Mouse (Mus musculus) forebrain, postnatal 0 days (tissue): ENCODE measurements around the gene Snx6. TPM values are rescaled to one million over a fixed set of nuclear protein-coding genes. Genes with fewer than 3 reads are reported as not detected.
"Not testable (repeated sequence)": the region's sequence is repeated elsewhere in the genome, so short reads cannot be mapped to it uniquely, and the experiment has no call there.

Source experiments
- ATAC-seq: fragments of 200-750 bp; cut with Nextera tagmentation; 2 replicates; pipeline ENCODE4 v1.8.0; 2017; ENCODE audit warnings: mild to moderate bottlenecking, moderate library complexity
- DNase-seq: peaks from one replicate; pipeline ENCODE4 v3.0.0-alpha.2; 2015
- H3K27ac ChIP-seq: fragments of 300-500 bp; sonication (generic); 2 replicates; pipeline ENCODE4 v1.5.1; 2014; ENCODE audit warnings: low read depth, mild to moderate bottlenecking, antibody characterized with exemption, low read length, moderate library complexity, mixed read lengths
- H3K27me3 ChIP-seq: fragments of 300-500 bp; sonication (generic); 2 replicates; pipeline ENCODE4 v1.6.1; 2014; ENCODE audit warnings: mild to moderate bottlenecking, low read length, mixed read lengths; ENCODE audit not compliant: insufficient read depth
- H3K36me3 ChIP-seq: fragments of 300-500 bp; sonication (generic); 2 replicates; pipeline ENCODE4 v1.6.1; 2014; ENCODE audit warnings: mild to moderate bottlenecking, moderate library complexity; ENCODE audit not compliant: insufficient read depth
- H3K4me1 ChIP-seq: fragments of 300-500 bp; sonication (generic); 2 replicates; pipeline ENCODE4 v1.6.1; 2014; ENCODE audit warnings: antibody characterized with exemption; ENCODE audit not compliant: insufficient read depth
- H3K4me2 ChIP-seq: fragments of 300-500 bp; sonication (generic); 2 replicates; pipeline ENCODE4 v1.6.1; 2014; ENCODE audit warnings: low read depth, mild to moderate bottlenecking, moderate library complexity
- H3K4me3 ChIP-seq: fragments of 300-500 bp; sonication (generic); 2 replicates; pipeline ENCODE4 v1.5.1; 2014; ENCODE audit warnings: low read depth, low read length, mixed read lengths
- H3K9ac ChIP-seq: fragments of 300-500 bp; sonication (generic); 2 replicates; pipeline ENCODE4 v1.6.1; 2014; ENCODE audit warnings: mild to moderate bottlenecking
- H3K9me3 ChIP-seq: fragments of 300-500 bp; sonication (generic); 2 replicates; pipeline ENCODE4 v1.6.1; 2016; ENCODE audit warnings: low read length
- CTCF ChIP-seq: sonication (generic); IDR thresholded peaks from 2 replicates; pipeline ENCODE4 v1.5.1; 2016; ENCODE audit warnings: antibody characterized with exemption, control low read depth, low read depth
- WGBS: fragments of 180-500 bp; shearing (Covaris S2); extraction: QIAGEN DNeasy Blood & Tissue Kit; methylation state at CpG from one replicate; pipeline ENCODE4 v1.1.7; 2014; 5-methylcytosine and 5-hydroxymethylcytosine counted together
- polyA plus RNA-seq: library from polyadenylated mRNA; unstranded; fragments of >200 nt; fragmentation: Nextera tagmentation; extraction: Ambion mirVana; gene quantifications from 2 replicates; pipeline ENCODE4 v1.2.1, GENCODE M21; 2015
- total RNA-seq: library from RNA; depleted of rRNA; stranded (reverse); fragments of >200 nt; gene quantifications from 2 replicates; pipeline ENCODE4 v1.2.3, GENCODE M21; 2014

Gene Snx6
- total and polyA plus RNA-seq, 2 experiments from 2014 or later, result 104 to 142 TPM

DNA sequence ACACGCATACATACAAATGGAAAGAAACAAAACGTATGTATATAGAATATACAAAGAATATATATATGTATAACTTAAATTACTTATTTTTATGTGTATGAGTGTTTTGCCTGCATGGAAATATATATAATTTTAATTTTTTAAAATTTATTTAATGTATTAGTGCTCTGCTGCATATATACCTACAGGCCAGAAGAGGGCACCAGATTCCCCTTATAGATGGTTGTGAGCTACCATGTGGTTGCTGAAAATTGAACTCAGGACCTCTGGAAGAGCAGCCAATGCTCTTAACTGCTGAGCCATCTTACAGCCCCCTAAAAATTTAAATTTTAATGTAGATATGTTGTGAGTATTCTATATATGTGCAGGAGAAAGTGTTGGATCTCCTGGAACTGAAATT, 36.7 kb downstream of the Snx6 start:
- no peaks in the 10 kb centered on the region for H3K9me3 ChIP-seq
- no peak overlapping the region for H3K4me2 ChIP-seq
- no peaks in the 10 kb centered on the region for H3K4me1 ChIP-seq
- H3K27ac ChIP-seq, result no peak overlapping the region
- 99% methylated on average over 2 of the region's 2 CpGs for WGBS
- H3K9ac ChIP-seq, result no peak overlapping the region
- no peak for DNase-seq
- TF ChIP-seq CTCF, result no peak; the same call in 1 of the 2 replicates
- no peak for ATAC-seq
- no peaks in the 10 kb centered on the region for H3K27me3 ChIP-seq
- peaks cover 52% of the 10 kb centered on the region for H3K36me3 ChIP-seq
- H3K4me3 ChIP-seq, result no peak overlapping the region

DNA sequence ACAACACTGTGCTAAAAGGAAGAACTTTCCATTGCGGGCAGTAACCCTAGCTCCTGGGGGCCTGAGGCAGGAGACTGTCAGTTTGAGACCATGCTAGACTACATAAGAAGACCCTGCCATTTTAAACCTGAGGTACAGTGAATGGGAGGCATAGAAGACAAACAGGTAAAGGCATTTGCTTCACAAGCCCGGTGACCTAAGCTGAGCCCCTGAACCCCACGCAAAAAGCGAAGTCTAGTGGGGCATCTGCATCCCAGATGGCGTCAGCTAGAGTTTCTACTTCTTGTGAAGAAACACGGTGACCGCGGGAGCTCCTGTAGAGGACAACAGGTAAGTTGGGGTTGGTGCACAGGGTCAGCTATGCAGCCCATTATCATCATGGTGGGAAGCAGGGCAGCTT, 46.9 kb downstream of the Snx6 start:
- TF ChIP-seq CTCF, result no peak
- H3K27ac ChIP-seq, result no peak overlapping the region
- DNase-seq, result no peak
- WGBS, result 98% methylated on average over 8 of the region's 8 CpGs
- no peak overlapping the region for H3K9ac ChIP-seq
- no peak for ATAC-seq
- no peak overlapping the region for H3K4me2 ChIP-seq
- no peak overlapping the region for H3K4me3 ChIP-seq
- no peaks in the 10 kb centered on the region for H3K4me1 ChIP-seq
- H3K27me3 ChIP-seq, result no peaks in the 10 kb centered on the region
- H3K36me3 ChIP-seq, result peaks cover 57% of the 10 kb centered on the region
- H3K9me3 ChIP-seq, result no peaks in the 10 kb centered on the region

DNA sequence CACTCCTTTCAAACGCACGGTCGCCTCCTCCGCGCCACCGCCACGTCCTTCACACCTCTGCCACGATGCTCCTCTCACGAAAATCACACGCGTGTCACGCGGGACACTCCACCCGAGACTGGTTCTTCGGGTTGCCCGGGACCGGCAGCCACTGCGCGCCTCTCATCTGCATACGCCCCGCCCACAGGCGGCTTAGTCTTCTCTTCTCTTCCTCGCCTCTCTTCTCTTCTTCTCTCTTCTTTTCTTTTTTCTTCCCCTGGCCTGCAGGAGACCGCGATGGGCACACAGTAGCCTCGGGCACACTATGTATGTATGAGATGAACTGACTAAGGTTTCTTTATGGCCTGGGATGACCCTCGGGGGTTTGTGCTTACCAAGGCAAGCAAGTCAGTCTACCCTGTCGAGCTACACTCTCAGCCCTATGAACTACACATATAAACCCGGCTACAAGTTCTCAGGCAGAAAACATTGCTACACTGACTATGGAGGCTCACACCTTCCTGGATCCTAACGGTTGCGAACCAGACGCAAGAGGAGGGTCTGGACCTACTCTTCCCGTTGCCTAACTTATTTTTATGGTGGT, 56.8 kb downstream of the Snx6 start:
- not testable (repeated sequence) for H3K4me3 ChIP-seq, H3K27ac ChIP-seq, H3K27me3 ChIP-seq, H3K4me1 ChIP-seq, H3K9ac ChIP-seq, H3K9me3 ChIP-seq, DNase-seq, H3K36me3 ChIP-seq
- 0% methylated on average over 6 of the region's 33 CpGs for WGBS
- ATAC-seq, result peak; percentile 62
- peak overlapping the region; percentile 27; the same call in 1 of the 2 replicates for H3K4me2 ChIP-seq

DNA sequence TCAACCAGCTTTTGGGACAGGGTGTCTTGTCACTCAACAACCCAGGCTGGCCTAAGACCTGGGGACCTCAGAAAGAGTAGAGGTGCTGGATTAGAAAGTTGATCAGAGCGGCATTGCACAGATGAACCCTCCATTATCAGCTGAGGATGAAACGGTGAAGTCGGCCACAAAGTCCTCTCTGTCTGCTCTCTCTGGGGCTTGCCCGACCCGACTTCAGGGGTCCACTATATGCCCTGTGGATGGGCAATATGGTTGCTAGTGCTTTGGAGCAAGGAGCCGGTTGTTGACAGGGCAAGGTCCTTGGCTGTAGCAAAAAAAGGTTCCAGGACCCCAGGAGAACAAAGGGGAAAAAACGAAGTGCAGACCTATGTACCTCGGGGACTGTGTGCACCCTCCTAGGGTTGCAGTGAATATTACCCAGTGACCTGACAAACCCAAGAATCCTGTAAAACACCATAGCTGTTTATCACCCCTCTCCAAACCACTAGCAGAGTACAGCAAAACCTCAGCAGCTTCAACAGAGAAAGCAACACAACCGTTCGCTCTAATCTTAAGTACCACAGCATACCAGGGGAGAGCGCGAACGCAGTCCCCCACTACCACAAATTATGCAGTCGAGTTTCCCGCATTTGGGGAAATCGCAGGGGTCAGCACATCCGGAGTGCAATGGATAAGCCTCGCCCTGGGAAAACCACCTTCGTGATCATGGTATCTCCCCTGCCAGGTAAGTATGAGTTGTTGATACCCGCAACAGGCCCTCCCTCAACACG, 57.4 kb downstream of the Snx6 start:
- not testable (repeated sequence) for H3K27me3 ChIP-seq, H3K27ac ChIP-seq, H3K9ac ChIP-seq, H3K9me3 ChIP-seq, DNase-seq, H3K4me3 ChIP-seq, H3K4me2 ChIP-seq, H3K36me3 ChIP-seq, H3K4me1 ChIP-seq
- no CpG with 5 or more reads among the region's 21 CpGs for WGBS
- ATAC-seq, result peak; percentile 86

DNA sequence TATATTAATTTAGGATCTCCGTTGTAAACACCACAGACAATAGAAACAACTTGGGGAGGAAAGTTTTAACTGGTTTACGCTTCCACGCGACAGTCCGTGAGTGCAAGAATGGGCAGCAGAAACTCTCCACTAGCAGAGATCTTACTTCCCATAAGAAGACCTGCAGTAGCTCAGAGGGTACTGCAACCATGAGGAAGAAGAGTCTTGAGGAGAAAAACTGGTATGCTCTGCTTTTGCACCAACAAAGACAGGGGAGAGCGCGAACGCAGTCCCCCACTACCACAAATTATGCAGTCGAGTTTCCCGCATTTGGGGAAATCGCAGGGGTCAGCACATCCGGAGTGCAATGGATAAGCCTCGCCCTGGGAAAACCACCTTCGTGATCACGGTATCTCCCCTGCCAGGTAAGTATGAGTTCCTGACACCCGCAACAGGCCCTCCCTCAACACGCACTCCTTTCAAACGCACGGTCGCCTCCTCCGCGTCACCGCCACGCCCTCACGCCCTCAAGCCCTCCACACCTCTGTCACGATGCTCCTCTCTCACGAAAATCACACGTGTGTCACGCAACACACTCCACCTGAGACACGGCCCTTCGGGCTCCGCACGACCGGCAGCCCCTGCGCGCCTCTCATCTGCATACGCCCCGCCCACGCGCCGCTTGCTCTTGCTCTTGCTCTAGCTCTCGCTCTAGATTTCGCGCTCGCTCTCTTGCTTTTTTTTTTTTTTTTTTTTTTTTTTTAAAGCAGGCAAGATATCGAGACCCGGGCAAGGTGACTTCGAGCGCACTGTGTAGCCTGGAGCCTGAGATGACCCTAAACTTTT, 61.0 kb downstream of the Snx6 start:
- H3K9ac ChIP-seq, H3K4me2 ChIP-seq, H3K9me3 ChIP-seq, H3K4me1 ChIP-seq, H3K4me3 ChIP-seq, H3K36me3 ChIP-seq, DNase-seq, H3K27me3 ChIP-seq, H3K27ac ChIP-seq: not testable (repeated sequence)
- ATAC-seq, result peak; percentile 63
- WGBS, result 3% methylated on average over 6 of the region's 49 CpGs

DNA sequence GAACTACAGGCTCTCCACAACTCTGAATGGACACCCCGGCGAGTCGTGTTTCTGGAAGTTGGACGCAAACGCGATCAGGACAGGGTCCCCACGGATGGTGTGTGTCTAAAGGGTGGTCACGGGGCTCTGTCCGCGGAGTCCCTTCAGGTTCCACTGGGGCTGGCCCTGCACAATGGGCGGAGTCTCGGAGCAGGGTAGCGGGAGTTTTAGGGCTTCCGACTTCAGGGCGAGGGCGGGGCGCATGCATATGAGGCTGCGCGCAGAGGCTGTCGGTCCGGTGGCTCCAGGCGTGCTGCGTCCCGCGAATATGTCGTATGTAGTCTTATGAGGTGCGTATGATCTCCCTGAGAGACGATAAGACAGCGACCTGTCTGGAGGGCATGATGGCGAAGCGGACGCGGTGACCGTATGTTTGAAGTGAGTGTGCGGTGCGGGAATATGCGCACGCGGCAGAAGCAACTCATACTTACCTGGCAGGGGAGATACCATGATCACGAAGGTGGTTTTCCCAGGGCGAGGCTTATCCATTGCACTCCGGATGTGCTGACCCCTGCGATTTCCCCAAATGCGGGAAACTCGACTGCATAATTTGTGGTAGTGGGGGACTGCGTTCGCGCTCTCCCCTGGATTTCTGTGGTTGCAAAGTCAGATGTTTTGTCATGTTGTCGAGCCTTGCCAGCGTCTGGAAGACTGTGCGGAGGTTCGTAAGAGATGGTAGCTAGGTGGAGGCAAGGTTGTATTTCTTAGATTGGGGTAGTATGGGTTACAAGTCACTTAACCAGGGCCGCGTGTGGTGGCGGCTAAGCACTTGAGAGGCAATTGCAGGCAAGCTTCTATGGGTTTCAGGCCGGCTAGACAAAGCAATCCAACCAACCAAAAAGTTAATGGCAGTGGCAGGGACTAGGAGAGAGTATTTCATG, 66.1 kb downstream of the Snx6 start:
- not testable (repeated sequence) for H3K4me1 ChIP-seq, H3K27me3 ChIP-seq, H3K9me3 ChIP-seq, H3K27ac ChIP-seq, H3K4me2 ChIP-seq, H3K4me3 ChIP-seq, DNase-seq, H3K36me3 ChIP-seq, H3K9ac ChIP-seq
- ATAC-seq, result peak; percentile 87
- WGBS, result no CpG with 5 or more reads among the region's 56 CpGs

DNA sequence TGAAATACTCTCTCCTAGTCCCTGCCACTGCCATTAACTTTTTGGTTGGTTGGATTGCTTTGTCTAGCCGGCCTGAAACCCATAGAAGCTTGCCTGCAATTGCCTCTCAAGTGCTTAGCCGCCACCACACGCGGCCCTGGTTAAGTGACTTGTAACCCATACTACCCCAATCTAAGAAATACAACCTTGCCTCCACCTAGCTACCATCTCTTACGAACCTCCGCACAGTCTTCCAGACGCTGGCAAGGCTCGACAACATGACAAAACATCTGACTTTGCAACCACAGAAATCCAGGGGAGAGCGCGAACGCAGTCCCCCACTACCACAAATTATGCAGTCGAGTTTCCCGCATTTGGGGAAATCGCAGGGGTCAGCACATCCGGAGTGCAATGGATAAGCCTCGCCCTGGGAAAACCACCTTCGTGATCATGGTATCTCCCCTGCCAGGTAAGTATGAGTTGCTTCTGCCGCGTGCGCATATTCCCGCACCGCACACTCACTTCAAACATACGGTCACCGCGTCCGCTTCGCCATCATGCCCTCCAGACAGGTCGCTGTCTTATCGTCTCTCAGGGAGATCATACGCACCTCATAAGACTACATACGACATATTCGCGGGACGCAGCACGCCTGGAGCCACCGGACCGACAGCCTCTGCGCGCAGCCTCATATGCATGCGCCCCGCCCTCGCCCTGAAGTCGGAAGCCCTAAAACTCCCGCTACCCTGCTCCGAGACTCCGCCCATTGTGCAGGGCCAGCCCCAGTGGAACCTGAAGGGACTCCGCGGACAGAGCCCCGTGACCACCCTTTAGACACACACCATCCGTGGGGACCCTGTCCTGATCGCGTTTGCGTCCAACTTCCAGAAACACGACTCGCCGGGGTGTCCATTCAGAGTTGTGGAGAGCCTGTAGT, 76.4 kb downstream of the Snx6 start:
- peak; percentile 85 for ATAC-seq
- not testable (repeated sequence) for H3K4me2 ChIP-seq, H3K27ac ChIP-seq, H3K36me3 ChIP-seq, H3K9ac ChIP-seq, H3K4me1 ChIP-seq, H3K27me3 ChIP-seq, H3K9me3 ChIP-seq, H3K4me3 ChIP-seq, DNase-seq
- WGBS, result no CpG with 5 or more reads among the region's 56 CpGs

DNA sequence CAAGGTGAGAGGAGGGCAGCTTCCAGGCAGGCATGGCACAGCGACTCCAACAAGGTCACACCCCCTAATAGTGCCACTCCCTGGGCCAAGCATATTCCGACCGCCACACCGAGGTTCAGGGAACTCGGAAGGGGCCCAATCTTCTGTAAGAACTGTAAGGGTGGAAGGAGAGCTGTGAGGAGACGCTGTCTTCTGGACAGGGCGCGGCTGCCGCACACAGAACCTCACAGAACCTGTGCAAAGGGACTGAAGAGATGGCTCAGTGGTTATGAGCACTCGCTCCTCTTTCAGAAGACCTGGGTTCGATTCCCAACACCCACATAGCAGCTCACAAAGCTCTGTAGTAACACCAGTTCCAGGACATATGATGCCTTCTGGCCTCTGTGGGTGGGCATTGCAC, 78.0 kb downstream of the Snx6 start:
- H3K4me3 ChIP-seq, ATAC-seq, DNase-seq, H3K4me1 ChIP-seq, H3K9ac ChIP-seq, H3K27ac ChIP-seq, H3K36me3 ChIP-seq, H3K4me2 ChIP-seq, H3K9me3 ChIP-seq, H3K27me3 ChIP-seq: not testable (repeated sequence)
- 72% methylated on average over 4 of the region's 11 CpGs for WGBS
